Mouse (Mus musculus) cortical plate, adult 2 months (tissue): ENCODE measurements around the gene Nrxn3.

Source experiments
- CTCF ChIP-seq: fragments of 200-500 bp; IDR thresholded peaks from 2 replicates; pipeline ENCODE4 v1.5.1; 2011; ENCODE audit warnings: mild to moderate bottlenecking, control low read depth, low read length; ENCODE audit not compliant: insufficient read depth; ENCODE audit errors: extremely low read depth
- POLR2A ChIP-seq: fragments of 200-500 bp; IDR thresholded peaks from 2 replicates; pipeline ENCODE4 v1.6.1; 2011; ENCODE audit warnings: mild to moderate bottlenecking, low read length, control low read depth; ENCODE audit not compliant: insufficient read depth; ENCODE audit errors: extremely low read depth

- no peak for TF ChIP-seq CTCF
- TF ChIP-seq POLR2A, result no peak
These were observed 1091.0 kb downstream of the Nrxn3 start for GRCm38 (mm10) chr12:89813718-89814117.
